Mouse (Mus musculus) CH12.LX (cell line): ENCODE results near the gene Zbtb38. TPM values are rescaled to one million over a fixed set of nuclear protein-coding genes. Genes with fewer than 3 reads are reported as not detected.
A peak's percentile ranks its signal among the peaks of the same experiment; 100 is the strongest.

ENCODE experiments used
- DNase-seq: peaks from one replicate; pipeline ENCODE4 v3.0.0-alpha.2; 2013; ENCODE audit errors: extremely low read depth
- H3K27ac ChIP-seq: 2 replicates; pipeline ENCODE4 v1.5.1; 2012; ENCODE audit warnings: low read depth, mild to moderate bottlenecking, control low read depth, moderate library complexity; ENCODE audit not compliant: insufficient read depth
- H3K27me3 ChIP-seq: replicated peaks from 2 replicates; pipeline ENCODE3; 2012; ENCODE audit warnings: inconsistent platforms
- H3K36me3 ChIP-seq, 2 experiments: replicated peaks in 1 of 2; 2 replicates each; pipeline versions ENCODE3 to v1.6.1; 2012; ENCODE audit warnings: inconsistent platforms in 1 of 2, low read length in 1 of 2, mild to moderate bottlenecking in 1 of 2, mixed read lengths in 1 of 2, moderate library complexity in 1 of 2; ENCODE audit not compliant: control insufficient read depth in 1 of 2, insufficient read depth in 1 of 2
- H3K4me1 ChIP-seq, 2 experiments: 2 replicates each; pipeline ENCODE4 v1.6.1; 2012; ENCODE audit warnings: inconsistent platforms in 1 of 2, moderate library complexity in 1 of 2; ENCODE audit not compliant: insufficient read depth in 2 of 2, control insufficient read depth in 1 of 2
- H3K4me2 ChIP-seq: 2 replicates; pipeline ENCODE4 v1.6.1; 2012; ENCODE audit warnings: low read depth, mild to moderate bottlenecking, control low read depth; ENCODE audit not compliant: poor library complexity, insufficient read depth, severe bottlenecking
- H3K4me3 ChIP-seq, 3 experiments: fragments of 150-350 bp in 1 of 3; sonication (generic) in 1 of 3; replicated peaks in 1 of 3; 2 replicates each; pipeline versions ENCODE3 to v1.5.1; 2011 to 2012; ENCODE audit warnings: low read depth in 2 of 3, low read length in 2 of 3, mild to moderate bottlenecking in 2 of 3, moderate library complexity in 2 of 3, control low read depth in 1 of 3, improper control_type of control experiment in 1 of 3, inconsistent platforms in 1 of 3, mixed read lengths in 1 of 3; ENCODE audit not compliant: poor library complexity in 1 of 3
- H3K79me2 ChIP-seq: replicated peaks from 2 replicates; pipeline ENCODE4 v1.6.1; 2012; ENCODE audit warnings: mild to moderate bottlenecking, moderate library complexity; ENCODE audit not compliant: control insufficient read depth, poor library complexity, insufficient read depth, severe bottlenecking; ENCODE audit errors: extremely low read depth
- H3K9ac ChIP-seq: 2 replicates; pipeline ENCODE4 v1.6.1; 2012; ENCODE audit warnings: low read depth, mild to moderate bottlenecking, control low read depth, moderate library complexity; ENCODE audit not compliant: insufficient read depth
- H3K9me3 ChIP-seq: replicated peaks from 2 replicates; pipeline ENCODE3; 2012; ENCODE audit warnings: low read length, inconsistent platforms, mixed read lengths
- BHLHE40 ChIP-seq: IDR thresholded peaks from 2 replicates; pipeline ENCODE4 v1.6.1; 2011; ENCODE audit warnings: mild to moderate bottlenecking, low read depth, low read length, improper control_type of control experiment
- CHD2 ChIP-seq: IDR thresholded peaks from 2 replicates; pipeline ENCODE4 v1.6.1; 2011; ENCODE audit warnings: low read length, improper control_type of control experiment
- CTCF ChIP-seq, 2 experiments: IDR thresholded peaks in 1 of 2; conservative IDR thresholded peaks in 1 of 2; 2 replicates each; pipeline ENCODE4 v1.5.1; 2011 to 2012; ENCODE audit warnings: low read depth in 2 of 2, low read length in 2 of 2, improper control_type of control experiment in 1 of 2, inconsistent platforms in 1 of 2, mild to moderate bottlenecking in 1 of 2, moderate library complexity in 1 of 2
- EP300 ChIP-seq: IDR thresholded peaks from 2 replicates; pipeline ENCODE4 v1.6.1; 2011; ENCODE audit warnings: low read length, improper control_type of control experiment
- ETS1 ChIP-seq: conservative IDR thresholded peaks from 2 replicates; pipeline ENCODE4 v1.6.1; 2012; ENCODE audit warnings: low read depth, mild to moderate bottlenecking, inconsistent platforms, low read length, improper control_type of control experiment, moderate library complexity
- GABPA ChIP-seq: IDR thresholded peaks from 2 replicates; pipeline ENCODE4 v1.6.1; 2012; ENCODE audit warnings: low read depth, low read length, improper control_type of control experiment, inconsistent platforms; ENCODE audit not compliant: insufficient replicate concordance
- HCFC1 ChIP-seq: IDR thresholded peaks from 2 replicates; pipeline ENCODE4 v1.6.1; 2012; ENCODE audit warnings: low read depth, mild to moderate bottlenecking, inconsistent platforms, low read length, improper control_type of control experiment
- IRF4 ChIP-seq: IDR thresholded peaks from 2 replicates; pipeline ENCODE4 v1.6.1; 2014; ENCODE audit warnings: low read depth, mild to moderate bottlenecking, inconsistent platforms, low read length, improper control_type of control experiment
- JUN ChIP-seq: IDR thresholded peaks from 2 replicates; pipeline ENCODE4 v1.6.1; 2011; ENCODE audit warnings: low read depth, mild to moderate bottlenecking, low read length, improper control_type of control experiment, moderate library complexity; ENCODE audit not compliant: insufficient read depth
- JUND ChIP-seq: conservative IDR thresholded peaks from 2 replicates; pipeline ENCODE4 v1.6.1; 2011; ENCODE audit warnings: low read depth, low read length, improper control_type of control experiment
- MAFK ChIP-seq: IDR thresholded peaks from 2 replicates; pipeline ENCODE4 v1.6.1; 2011; ENCODE audit warnings: low read length, improper control_type of control experiment; ENCODE audit not compliant: insufficient replicate concordance
- MAX ChIP-seq: IDR thresholded peaks from 2 replicates; pipeline ENCODE4 v1.6.1; 2011; ENCODE audit warnings: low read length, improper control_type of control experiment
- MAZ ChIP-seq: IDR thresholded peaks from 2 replicates; pipeline ENCODE4 v1.6.1; 2012; ENCODE audit warnings: low read depth, mild to moderate bottlenecking, inconsistent platforms, low read length, improper control_type of control experiment, moderate library complexity
- MEF2A ChIP-seq: IDR thresholded peaks from 2 replicates; pipeline ENCODE4 v1.6.1; 2014; ENCODE audit warnings: low read depth, mild to moderate bottlenecking, inconsistent platforms, low read length, improper control_type of control experiment, borderline replicate concordance
- MXI1 ChIP-seq: IDR thresholded peaks from 2 replicates; pipeline ENCODE4 v1.6.1; 2011; ENCODE audit warnings: mild to moderate bottlenecking, low read depth, low read length, improper control_type of control experiment
- MYC ChIP-seq: IDR thresholded peaks from 2 replicates; pipeline ENCODE4 v1.6.1; 2011; ENCODE audit warnings: low read depth, mild to moderate bottlenecking, improper control_type of control experiment, low read length
- NRF1 ChIP-seq: IDR thresholded peaks from 2 replicates; pipeline ENCODE4 v1.6.1; 2014; ENCODE audit warnings: low read depth, mild to moderate bottlenecking, inconsistent platforms, low read length, improper control_type of control experiment, moderate library complexity
- POLR2A ChIP-seq: IDR thresholded peaks from 2 replicates; pipeline ENCODE4 v1.6.1; 2011; ENCODE audit warnings: low read depth, mild to moderate bottlenecking, improper control_type of control experiment, low read length
- POLR2AphosphoS2 ChIP-seq: IDR thresholded peaks from 2 replicates; pipeline ENCODE4 v1.6.1; 2011; ENCODE audit warnings: low read depth, low read length, improper control_type of control experiment
- RCOR1 ChIP-seq: conservative IDR thresholded peaks from 2 replicates; pipeline ENCODE4 v1.6.1; 2012; ENCODE audit warnings: low read depth, mild to moderate bottlenecking, inconsistent platforms, low read length, improper control_type of control experiment
- SIN3A ChIP-seq: IDR thresholded peaks from 2 replicates; pipeline ENCODE4 v1.6.1; 2012; ENCODE audit warnings: low read length, improper control_type of control experiment, inconsistent platforms
- SMC3 ChIP-seq: IDR thresholded peaks from 2 replicates; pipeline ENCODE4 v1.6.1; 2011; ENCODE audit warnings: low read depth, low read length, improper control_type of control experiment
- TBP ChIP-seq: conservative IDR thresholded peaks from 2 replicates; pipeline ENCODE4 v1.6.1; 2011; ENCODE audit warnings: low read depth, low read length, improper control_type of control experiment
- TCF12 ChIP-seq: IDR thresholded peaks from 2 replicates; pipeline ENCODE4 v1.6.1; 2014; ENCODE audit warnings: low read depth, mild to moderate bottlenecking, inconsistent platforms, low read length, improper control_type of control experiment
- USF1 ChIP-seq: IDR thresholded peaks from 2 replicates; pipeline ENCODE4 v1.6.1; 2014; ENCODE audit warnings: low read depth, mild to moderate bottlenecking, inconsistent platforms, low read length, improper control_type of control experiment
- ZNF384 ChIP-seq: IDR thresholded peaks from 2 replicates; pipeline ENCODE4 v1.6.1; 2012; ENCODE audit warnings: low read depth, low read length, improper control_type of control experiment, inconsistent platforms
- dilution Hi-C: fragments of 300-500 bp; cut with MboI; formaldehyde crosslinking; loops from 2 replicates; pipeline ENCODE4 v1.14.3; 2020; ENCODE audit warnings: low sequenced_read_pairs; ENCODE audit not compliant: extremely low pct_unique_long_range_greater_than_20kb, extremely low pct_ligation_motif_present
- in situ Hi-C: fragments of 300-500 bp; cut with MboI; formaldehyde crosslinking; loops from 3 replicates; pipeline ENCODE4 v1.14.3; 2019; ENCODE audit warnings: low sequenced_read_pairs, low pct_ligation_motif_present, low pct_unique_long_range_greater_than_20kb, mixed read lengths
- polyA plus RNA-seq: library from polyadenylated mRNA; unstranded; fragments of >175 nt; gene quantifications from 2 replicates; pipeline ENCODE4 v1.2.1, GENCODE M21; 2012; ENCODE audit warnings: low read depth; ENCODE audit not compliant: insufficient read length
- total RNA-seq, 2 experiments: library from RNA; depleted of rRNA; stranded (reverse); fragments of 300-350 nt in 1 of 2; fragments of >200 nt in 1 of 2; gene quantifications; 2 replicates each; pipeline ENCODE4 v1.2.3; 2012 to 2014

Zbtb38 gene
- total and polyA plus RNA-seq, 3 experiments, result 51.7 to 102 (median 68.8) TPM

GRCm38 (mm10) chr9:96712758-96713471, 39.7 kb downstream of the Zbtb38 start:
- peak; percentile 90 for DNase-seq
- dilution Hi-C loops, result no loop called here
- no peaks in the 10 kb centered on the region for H3K27me3 ChIP-seq
- peaks cover 24 to 62% of the 10 kb centered on the region in 2 experiments for H3K4me1 ChIP-seq
- H3K9ac ChIP-seq, result peak overlapping the region; percentile 85
- TF ChIP-seq MAZ (peak; percentile 47; the same call in 1 of the 2 replicates), ZNF384 (peak; percentile 79), TCF12 (peak; percentile 84), NRF1 (peak; percentile 45), GABPA (no peak), MXI1 (peak; percentile 59; the same call in 1 of the 2 replicates), MEF2A (peak; percentile 96), IRF4 (peak; percentile 53; the same call in 1 of the 2 replicates), CHD2 (no peak), MYC (no peak), MAX (0 out of 2 replicates have a peak, but pooled peaks have one; percentile 15), JUND (0 out of 2 replicates have a peak, but pooled peaks have one; percentile 29), EP300 (peak; percentile 38), RCOR1 (0 out of 2 replicates have a peak, but pooled peaks have one; percentile 20), TBP (0 out of 2 replicates have a peak, but pooled peaks have one; percentile 16), POLR2A (peak; percentile 56; the same call in 1 of the 2 replicates), SMC3 (no peak), CTCF (conservative IDR thresholded peaks at IDR 0.05 in 1 of 2, IDR thresholded peaks at IDR 0.05 in 1 of 2; ENCODE audit: low read depth in 2 of 2, low read length in 2 of 2) (no peak), MAFK (no peak), ETS1 (peak; percentile 83), BHLHE40 (peak; percentile 82), SIN3A (peak; percentile 69; the same call in 1 of the 2 replicates), HCFC1 (peak; percentile 51; the same call in 1 of the 2 replicates), USF1 (no peak), POLR2AphosphoS2 (no peak), JUN (no peak)
- peak overlapping the region; percentile 32 to 43 (median 39) for H3K4me3 ChIP-seq
- H3K4me2 ChIP-seq, result peak overlapping the region; percentile 97
- peaks cover 57 to 81% of the 10 kb centered on the region in 2 experiments for H3K36me3 ChIP-seq
- peak overlapping the region; percentile 88 for H3K27ac ChIP-seq
- H3K9me3 ChIP-seq, result no peaks in the 10 kb centered on the region
- H3K79me2 ChIP-seq, result peaks cover 96% of the 10 kb centered on the region
- in situ Hi-C loops, result loop anchor here (5.0 kb wide), 1 partner anchor 36 kb away; no protein-coding TSS in a partner anchor
